Mouse (Mus musculus) heart, embryonic 11.5 days (tissue): ENCODE measurements around the gene Akap9. TPM values are rescaled to one million over a fixed set of nuclear protein-coding genes. Genes with fewer than 3 reads are reported as not detected.
A peak's percentile ranks its signal among the peaks of the same experiment; 100 is the strongest.
"Not testable (repeated sequence)": the region's sequence is repeated elsewhere in the genome, so short reads cannot be mapped to it uniquely, and the experiment has no call there.

Experiments used
- ATAC-seq: fragments of 200-750 bp; cut with Nextera tagmentation; replicated peaks from 2 replicates; pipeline ENCODE4 v1.8.0; 2017; ENCODE audit warnings: moderate library complexity; ENCODE audit not compliant: insufficient number of reproducible peaks, low FRiP score, low TSS enrichment
- H3K27ac ChIP-seq: fragments of 300-500 bp; sonication (generic); 2 replicates; pipeline ENCODE4 v1.5.1; 2014; ENCODE audit warnings: mild to moderate bottlenecking, low read depth, low read length
- H3K27me3 ChIP-seq: fragments of 300-500 bp; sonication (generic); 2 replicates; pipeline ENCODE4 v1.6.1; 2014; ENCODE audit warnings: mild to moderate bottlenecking, low read length, mixed read lengths; ENCODE audit not compliant: control insufficient read depth, insufficient read depth
- H3K36me3 ChIP-seq: fragments of 300-500 bp; sonication (generic); 2 replicates; pipeline ENCODE4 v1.6.1; 2014; ENCODE audit warnings: mild to moderate bottlenecking, low read length, moderate library complexity, mixed read lengths; ENCODE audit not compliant: control insufficient read depth, insufficient read depth
- H3K4me1 ChIP-seq: fragments of 300-500 bp; sonication (generic); 2 replicates; pipeline ENCODE4 v1.6.1; 2014; ENCODE audit warnings: low read length; ENCODE audit not compliant: control insufficient read depth, insufficient read depth
- H3K4me2 ChIP-seq: fragments of 300-500 bp; sonication (generic); 2 replicates; pipeline ENCODE4 v1.6.1; 2014; ENCODE audit warnings: mild to moderate bottlenecking, moderate library complexity
- H3K4me3 ChIP-seq: fragments of 300-500 bp; sonication (generic); 2 replicates; pipeline ENCODE4 v1.5.1; 2014; ENCODE audit warnings: low read depth, low read length
- H3K9ac ChIP-seq: fragments of 300-500 bp; sonication (generic); 2 replicates; pipeline ENCODE4 v1.6.1; 2014; ENCODE audit warnings: mild to moderate bottlenecking, low read depth, low read length, moderate library complexity
- H3K9me3 ChIP-seq: fragments of 300-500 bp; sonication (generic); replicated peaks from 2 replicates; pipeline ENCODE4 v1.6.1; 2016; ENCODE audit warnings: low read length; ENCODE audit not compliant: control insufficient read depth
- WGBS: fragments of 180-500 bp; shearing (Covaris S2); extraction: QIAGEN DNeasy Blood & Tissue Kit; methylation state at CpG from one replicate; pipeline ENCODE4 v1.1.7; 2014; ENCODE audit not compliant: insufficient replicate concordance; 5-methylcytosine and 5-hydroxymethylcytosine counted together
- polyA plus RNA-seq: library from polyadenylated mRNA; unstranded; fragments of >200 nt; fragmentation: Nextera tagmentation; extraction: Ambion mirVana; gene quantifications from 2 replicates; pipeline ENCODE4 v1.2.1, GENCODE M21; 2014

The Akap9 gene
- polyA plus RNA-seq, 1 experiment from 2014 or later: 99.1 TPM

DNA sequence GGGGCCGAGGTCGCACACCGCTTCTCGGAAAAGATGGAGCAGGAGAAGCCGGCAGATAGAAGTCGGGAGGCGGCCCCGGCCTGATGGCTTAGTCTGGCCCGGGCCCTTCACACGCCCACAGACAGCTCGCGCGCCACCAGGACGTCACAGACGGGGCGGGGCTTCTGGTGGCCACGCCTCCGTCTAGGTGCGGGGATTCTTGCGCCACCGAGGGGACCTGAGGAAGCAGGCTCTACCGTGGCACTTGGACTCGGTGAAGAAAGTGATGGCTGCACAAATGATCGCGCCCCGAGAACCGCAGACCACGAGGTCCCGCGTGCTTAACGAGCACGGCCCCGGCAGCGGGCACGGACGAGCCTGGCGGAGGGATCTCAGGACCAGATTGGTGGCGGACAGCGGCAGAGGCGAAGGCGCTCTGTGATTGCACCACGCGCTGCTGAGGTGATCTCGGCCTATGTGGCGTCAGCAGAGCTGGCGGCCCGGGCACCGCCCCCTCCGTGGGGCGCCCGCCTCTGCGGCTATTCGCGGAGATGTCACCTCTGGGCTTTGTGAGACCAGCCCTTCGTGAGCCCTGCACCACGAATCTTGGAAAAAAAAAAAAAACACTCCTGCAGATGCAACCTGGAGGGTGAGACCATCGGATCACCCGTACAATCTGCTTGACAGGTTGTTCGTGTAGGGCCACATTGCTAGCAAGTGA, 176.6 kb downstream of the Akap9 start, which contains the start of gene Cyp51:
Gene Cyp51 (minus strand): TSS at position 406 of the 700 bp plus-strand sequence.
- no peaks in the 10 kb centered on the region for H3K27me3 ChIP-seq
- H3K4me3 ChIP-seq: peak within 1 kb of the TSS; percentile 98
- H3K4me1 ChIP-seq: no peaks in the 10 kb centered on the region
- H3K9ac ChIP-seq: peak within 1 kb of the TSS; percentile 85
- WGBS: under 1% methylated on average over 57 of the region's 59 CpGs
- H3K36me3 ChIP-seq: peaks cover 20% of the 10 kb centered on the region
- ATAC-seq: peak; percentile 99
- H3K4me2 ChIP-seq: peak within 1 kb of the TSS; percentile 82
- H3K9me3 ChIP-seq: no peaks in the 10 kb centered on the region
- peak within 1 kb of the TSS; percentile 93 for H3K27ac ChIP-seq

- no peak for ATAC-seq
- 86% methylated on average over 2 of the region's 2 CpGs for WGBS
- Histone ChIP-seq H3K4me1 (no peaks in the 10 kb centered on the region), H3K27me3 (no peaks in the 10 kb centered on the region), H3K9me3 (no peaks in the 10 kb centered on the region), H3K4me3 (no peak overlapping the region), H3K36me3 (peaks cover 11% of the 10 kb centered on the region), H3K27ac (no peak overlapping the region), H3K9ac (no peak overlapping the region), H3K4me2 (no peak overlapping the region)
Measured at GRCm38 (mm10) chr5:4105651-4106186, 177.9 kb downstream of the Akap9 start.

GRCm38 (mm10) chr5:4107056-4107455, 179.2 kb downstream of the Akap9 start:
- H3K4me2 ChIP-seq, H3K9me3 ChIP-seq, H3K4me3 ChIP-seq, ATAC-seq, H3K36me3 ChIP-seq, H3K4me1 ChIP-seq, H3K9ac ChIP-seq, H3K27me3 ChIP-seq, H3K27ac ChIP-seq: not testable (repeated sequence)
- 65% methylated on average over 7 of the region's 7 CpGs for WGBS

- Histone ChIP-seq H3K27me3 (no peaks in the 10 kb centered on the region), H3K4me1 (no peaks in the 10 kb centered on the region), H3K9ac (no peak overlapping the region), H3K27ac (no peak overlapping the region), H3K4me3 (no peak overlapping the region), H3K9me3 (no peaks in the 10 kb centered on the region), H3K36me3 (no peaks in the 10 kb centered on the region), H3K4me2 (no peak overlapping the region)
- WGBS: 88% methylated on average over 5 of the region's 5 CpGs
- ATAC-seq: no peak
Measured at GRCm38 (mm10) chr5:4112570-4113098, 184.8 kb downstream of the Akap9 start.

Other genes starting within 250 kb of the Akap9 start
- 9.8 and 10.5 TPM in 2 replicates for gene Ankib1, start 125.1 kb upstream of the Akap9 start, polyA plus RNA-seq
- gene Krit1, start 124.9 kb upstream of the Akap9 start, polyA plus RNA-seq: 43.7 and 44.4 TPM in 2 replicates
- 0.28 and 0.33 TPM in 2 replicates for gene Lrrd1, start 82.9 kb upstream of the Akap9 start, polyA plus RNA-seq
- 6.9 and 8.2 TPM in 2 replicates for gene Mterf1a, start 34.1 kb upstream of the Akap9 start, polyA plus RNA-seq
- 54.7 and 61.2 TPM in 2 replicates for gene Cyp51, start 176.7 kb downstream of the Akap9 start, polyA plus RNA-seq